In genomic region chr2:178634116-178634515, GRCm38 (mm10) we compare ENCODE assay signal across 11 mouse cellular contexts.
DNase-seq lines count a peak whose midpoint lies in the region; ATAC-seq lines count a peak whose summit lies in the region.
"Had no signal": no experiment of that assay in that cellular context is flagged by ENCODE, and none has a peak within 500 bp of the region (broad histone marks: within the 10 kb centered on the region; RNA-seq: fewer than 3 reads in every experiment).

No protein-coding gene starts in this region.

- no peak for ATAC-seq in inflammation-experienced regulatory T-cells, adult 6 months

- peak; percentile 77 for DNase-seq in cerebellum, postnatal 10 days
- DNase-seq in cerebellum, adult 11-12 months = no peak
- peak; percentile 56 to 67 for DNase-seq in kidney, postnatal 4 days
- DNase-seq in kidney, adult 9 months = no peak
- peak; percentile 52 for DNase-seq in embryo, embryonic 9.5 days (ENCODE audit: extremely low spot score)
- peak; percentile 72 for DNase-seq in mesoderm, embryonic 11.5 days (ENCODE audit: low read depth, low spot score)
- no peak for DNase-seq in cerebellum, adult 8-10 months
- DNase-seq: cerebellum, adult 18-20 months; heart, postnatal 10 days; kidney, adult 18-20 months had no signal

Comparison
In these comparisons a context has a peak if more than half of its experiments do, and no peak if none do; other contexts are left out.
1. DNase-seq: peak in cerebellum, postnatal 10 days (2 of 2), kidney, postnatal 4 days (2 of 2), embryo, embryonic 9.5 days (single experiment) and mesoderm, embryonic 11.5 days (single experiment); none in cerebellum, adult 11-12 months (single experiment), kidney, adult 9 months (single experiment) and cerebellum, adult 8-10 months (single experiment).